Mouse (Mus musculus): ENCODE data around the gene Prrt4.

DNA sequence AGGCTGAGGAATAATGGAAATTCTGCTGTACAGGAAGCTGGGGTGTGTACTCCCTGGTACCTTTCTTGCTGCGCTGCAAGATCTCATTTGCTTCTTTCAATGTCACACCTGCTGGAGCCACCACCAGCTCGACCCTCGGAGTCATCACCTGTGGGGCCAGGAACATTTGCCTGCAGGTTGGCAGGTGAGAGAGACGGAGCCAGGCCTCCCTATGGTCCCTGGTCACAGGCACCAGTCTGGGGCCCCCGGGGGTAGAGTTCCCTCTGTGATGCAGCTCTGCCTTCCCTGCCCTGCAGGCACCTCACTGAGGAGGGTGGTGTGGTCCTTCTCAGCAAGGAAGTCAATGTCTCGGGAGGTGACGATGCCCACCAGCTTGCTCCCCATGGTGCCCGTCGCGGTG, 26.6 kb upstream of the Prrt4 start:
- no peak for TF ChIP-seq POLR2A (IDR thresholded peaks at IDR 0.05; ENCODE audit: insufficient read depth, low read length)
- no peak for TF ChIP-seq CTCF (IDR thresholded peaks at IDR 0.05; ENCODE audit: low read depth, low read length)
